Mouse (Mus musculus): Measurements from ENCODE around the gene Tubb3. TPM values are rescaled to one million over a fixed set of nuclear protein-coding genes. Genes with fewer than 3 reads are reported as not detected.
"Not testable (repeated sequence)": the region's sequence is repeated elsewhere in the genome, so short reads cannot be mapped to it uniquely, and the experiment has no call there.

Gene Tubb3
- total RNA-seq, 2 experiments from 2014 or later = 0.16 TPM; not detected in 1

GRCm38 (mm10) chr8:123428939-123429721, 17.9 kb downstream of the Tubb3 start:
- no peak for DNase-seq
- intact Hi-C loops (cut with DNase I; ENCODE audit: low total_unique reads) = no loop called here

- intact Hi-C loops (cut with DNase I; ENCODE audit: low total_unique reads); DNase-seq: not testable (repeated sequence)
Observed at GRCm38 (mm10) chr8:123429722-123430013, 18.4 kb downstream of the Tubb3 start.

GRCm38 (mm10) chr8:123430936-123431335, 19.7 kb downstream of the Tubb3 start:
- DNase-seq; intact Hi-C loops (cut with DNase I; ENCODE audit: low total_unique reads): not testable (repeated sequence)

GRCm38 (mm10) chr8:123431616-123432365, 20.6 kb downstream of the Tubb3 start:
- intact Hi-C loops (cut with DNase I; ENCODE audit: low total_unique reads) = no loop called here

GRCm38 (mm10) chr8:123432381-123432780, 21.2 kb downstream of the Tubb3 start:
- intact Hi-C loops (cut with DNase I; ENCODE audit: low total_unique reads) = no loop called here
- no peak for DNase-seq

More at GRCm38 (mm10) chr8:123431616-123432365, 20.6 kb downstream of the Tubb3 start:
- DNase-seq = no peak

GRCm38 (mm10) chr8:123433241-123433974, 22.2 kb downstream of the Tubb3 start:
- DNase-seq; intact Hi-C loops (cut with DNase I; ENCODE audit: low total_unique reads): not testable (repeated sequence)

GRCm38 (mm10) chr8:123441788-123442187, 30.6 kb downstream of the Tubb3 start:
- no peak for DNase-seq
- intact Hi-C loops (cut with DNase I; ENCODE audit: low total_unique reads) = no loop called here

GRCm38 (mm10) chr8:123442351-123442750, 31.1 kb downstream of the Tubb3 start:
- intact Hi-C loops (cut with DNase I; ENCODE audit: low total_unique reads) = no loop called here
- no peak for DNase-seq

- intact Hi-C loops (cut with DNase I; ENCODE audit: low total_unique reads) = no loop called here
- DNase-seq = peak; percentile 95
Observed at GRCm38 (mm10) chr8:123442871-123443575, 31.8 kb downstream of the Tubb3 start.

GRCm38 (mm10) chr8:123443576-123443921, 32.3 kb downstream of the Tubb3 start:
- DNase-seq = no peak
- intact Hi-C loops (cut with DNase I; ENCODE audit: low total_unique reads) = no loop called here

- DNase-seq = no peak
- intact Hi-C loops (cut with DNase I; ENCODE audit: low total_unique reads) = no loop called here
Observed at GRCm38 (mm10) chr8:123444131-123444530, 32.9 kb downstream of the Tubb3 start.

GRCm38 (mm10) chr8:123445981-123446380, 34.8 kb downstream of the Tubb3 start:
- intact Hi-C loops (cut with DNase I; ENCODE audit: low total_unique reads) = no loop called here
- no peak for DNase-seq

- intact Hi-C loops (cut with DNase I; ENCODE audit: low total_unique reads) = no loop called here
- no peak for DNase-seq
Observed at GRCm38 (mm10) chr8:123446799-123447198, 35.6 kb downstream of the Tubb3 start.

- DNase-seq = no peak
- intact Hi-C loops (cut with DNase I; ENCODE audit: low total_unique reads) = no loop called here
Observed at GRCm38 (mm10) chr8:123450783-123451182, 39.6 kb downstream of the Tubb3 start.

GRCm38 (mm10) chr8:123451747-123452146, 40.5 kb downstream of the Tubb3 start:
- intact Hi-C loops (cut with DNase I; ENCODE audit: low total_unique reads); DNase-seq: not testable (repeated sequence)

- intact Hi-C loops (cut with DNase I; ENCODE audit: low total_unique reads) = no loop called here
- no peak for DNase-seq
Observed at GRCm38 (mm10) chr8:123452149-123452548, 40.9 kb downstream of the Tubb3 start.

- intact Hi-C loops (cut with DNase I; ENCODE audit: low total_unique reads) = no loop called here
- DNase-seq = no peak
Observed at GRCm38 (mm10) chr8:123453291-123453690, 42.1 kb downstream of the Tubb3 start.

GRCm38 (mm10) chr8:123453951-123454350, 42.7 kb downstream of the Tubb3 start:
- DNase-seq = no peak
- intact Hi-C loops (cut with DNase I; ENCODE audit: low total_unique reads) = no loop called here

GRCm38 (mm10) chr8:123454559-123454958, 43.3 kb downstream of the Tubb3 start:
- DNase-seq = no peak
- intact Hi-C loops (cut with DNase I; ENCODE audit: low total_unique reads) = no loop called here

- intact Hi-C loops (cut with DNase I; ENCODE audit: low total_unique reads) = no loop called here
- no peak for DNase-seq
Observed at GRCm38 (mm10) chr8:123463651-123464050, 52.4 kb downstream of the Tubb3 start.
